Mouse (Mus musculus) natural killer cell, adult 2 months (primary cell): Measurements from ENCODE around the gene Phkb.

Source experiments
- DNase-seq, 2 experiments: peaks; one replicate each; pipeline ENCODE4 v3.0.0; 2022; ENCODE audit warnings: low spot score in 2 of 2

The Phkb gene

DNA sequence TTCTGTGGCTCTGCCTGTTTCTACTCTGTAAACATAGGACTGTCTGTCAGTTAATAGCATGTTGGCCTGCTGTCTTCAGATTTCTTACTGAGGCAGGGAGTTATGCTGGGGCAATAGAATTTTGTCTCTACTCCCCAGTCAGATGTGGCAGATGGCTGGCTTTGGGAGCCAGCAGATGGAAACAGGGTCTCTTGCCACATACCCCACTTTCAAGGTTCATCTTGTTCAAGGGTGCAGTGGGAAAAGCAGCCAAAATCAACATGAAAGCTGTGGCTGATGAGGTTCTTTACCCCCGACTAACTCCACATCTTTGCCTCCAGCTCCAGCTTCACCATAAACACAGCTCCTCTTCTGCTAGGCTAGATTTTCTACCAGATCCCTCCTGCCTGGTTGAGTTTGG, 246.7 kb downstream of the Phkb start:
- no peak for DNase-seq

DNA sequence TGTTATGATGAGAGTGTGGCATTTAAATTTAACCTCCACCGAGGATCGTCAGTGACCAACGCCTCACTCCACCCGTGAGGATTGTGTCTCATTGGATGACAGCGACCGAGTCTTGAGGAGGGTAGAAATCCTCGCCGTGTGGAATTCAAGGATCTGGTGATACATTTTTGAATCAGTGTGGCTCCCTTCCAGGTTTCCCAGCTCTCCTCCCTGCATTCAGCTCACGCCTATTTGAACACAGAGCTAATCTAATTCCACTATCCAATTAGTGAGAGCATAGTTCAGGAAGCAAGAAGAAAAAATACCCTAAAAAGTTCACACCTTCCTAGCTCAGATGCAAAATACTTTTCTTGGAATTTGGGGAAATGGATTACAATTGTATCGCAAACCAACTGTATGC, 249.9 kb downstream of the Phkb start:
- no peak for DNase-seq
